Mouse (Mus musculus): ENCODE results near the gene Stap2. TPM values are rescaled to one million over a fixed set of nuclear protein-coding genes. Genes with fewer than 3 reads are reported as not detected.

The Stap2 gene
- polyA plus RNA-seq, 1 experiment = 0.46 TPM

DNA sequence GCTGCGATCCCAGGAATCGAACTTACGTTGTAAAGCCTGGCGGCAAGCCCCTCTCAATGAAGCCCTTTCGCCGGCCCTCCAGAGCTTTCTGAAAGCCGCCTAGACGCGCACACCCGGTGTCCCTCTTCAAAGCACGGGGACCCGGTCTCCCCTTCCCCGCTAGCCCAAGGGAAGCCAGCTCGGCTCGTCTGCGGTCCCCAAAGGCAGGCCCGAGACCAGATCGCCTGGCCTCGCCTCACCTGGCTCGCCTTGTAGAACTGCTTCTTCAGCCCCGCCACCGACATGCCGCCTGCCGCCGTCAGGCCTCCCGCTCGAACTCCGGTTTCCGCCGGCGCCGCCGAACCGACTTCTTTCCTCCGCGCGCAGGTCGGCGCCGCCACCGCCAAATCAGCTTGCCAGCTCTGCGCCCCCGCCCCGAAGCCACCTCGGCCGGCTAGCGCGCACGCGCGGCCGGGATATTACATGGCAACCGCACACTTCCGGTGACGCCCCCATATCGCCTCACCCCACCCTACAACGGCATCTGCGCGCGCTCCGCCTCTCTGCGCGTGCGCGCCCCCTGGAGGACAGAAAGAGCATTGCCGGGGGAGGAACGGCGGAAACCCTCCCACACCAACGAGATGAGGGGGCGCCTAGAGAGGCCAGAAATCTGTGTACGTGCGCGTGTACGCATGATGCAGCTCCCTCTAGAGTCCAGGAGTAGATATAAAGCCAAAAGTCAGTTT, 31.0 kb upstream of the Stap2 start, which contains the start of gene Sh3gl1:
Gene Sh3gl1 (minus strand): TSS at position 460 of the 725 bp plus-strand sequence.
- H3K79me2 ChIP-seq (ENCODE audit: control insufficient read depth, insufficient read depth) = peaks cover 58% of the 10 kb centered on the region
- peak within 1 kb of the TSS; percentile 80 for H3K4me3 ChIP-seq
- no peaks in the 10 kb centered on the region for H3K27me3 ChIP-seq (ENCODE audit: control insufficient read depth, insufficient read depth, insufficient read length)
- peak within 1 kb of the TSS; percentile 91 for H3K4me2 ChIP-seq (ENCODE audit: low read depth)
- no peak for TF ChIP-seq REST (IDR thresholded peaks at IDR 0.05; ENCODE audit: insufficient read depth, insufficient read length)
- peak in 2 of 3 experiments; percentile 9 to 75 for TF ChIP-seq MYOD1 (IDR thresholded peaks at IDR 0.05; ENCODE audit: control insufficient read depth in 1 of 3, insufficient read length in 2 of 3, low read depth in 2 of 3)
- peak; percentile 45 for TF ChIP-seq SRF (IDR thresholded peaks at IDR 0.05; ENCODE audit: control insufficient read depth, insufficient read length, low read depth)
- no peak for TF ChIP-seq CEBPB (IDR thresholded peaks at IDR 0.05; ENCODE audit: insufficient read depth, poor library complexity, severe bottlenecking)
- TF ChIP-seq USF1 (IDR thresholded peaks at IDR 0.05; ENCODE audit: low read depth) = no peak
- peak; percentile 91 for TF ChIP-seq POLR2AphosphoS2 (IDR thresholded peaks at IDR 0.05; ENCODE audit: insufficient read length, low read depth)
- TF ChIP-seq POLR2A (IDR thresholded peaks at IDR 0.05; ENCODE audit: insufficient read length, low read depth) = peak; percentile 90
- peak; percentile 69 for TF ChIP-seq E2F4 (IDR thresholded peaks at IDR 0.05; ENCODE audit: insufficient read depth)
- peak in 1 of 3 experiments; percentile 54 for TF ChIP-seq MYOG (IDR thresholded peaks at IDR 0.05; ENCODE audit: control insufficient read depth in 1 of 3, insufficient read depth in 1 of 3, insufficient read length in 2 of 3, low read depth in 2 of 3)
- peak; percentile 37 for TF ChIP-seq MAX (IDR thresholded peaks at IDR 0.05; ENCODE audit: low read depth)
- H3K36me3 ChIP-seq (ENCODE audit: control insufficient read depth, insufficient read depth) = no peaks in the 10 kb centered on the region
- peak within 1 kb of the TSS; percentile 53 for H3ac ChIP-seq (ENCODE audit: control insufficient read depth, insufficient read length)

DNA sequence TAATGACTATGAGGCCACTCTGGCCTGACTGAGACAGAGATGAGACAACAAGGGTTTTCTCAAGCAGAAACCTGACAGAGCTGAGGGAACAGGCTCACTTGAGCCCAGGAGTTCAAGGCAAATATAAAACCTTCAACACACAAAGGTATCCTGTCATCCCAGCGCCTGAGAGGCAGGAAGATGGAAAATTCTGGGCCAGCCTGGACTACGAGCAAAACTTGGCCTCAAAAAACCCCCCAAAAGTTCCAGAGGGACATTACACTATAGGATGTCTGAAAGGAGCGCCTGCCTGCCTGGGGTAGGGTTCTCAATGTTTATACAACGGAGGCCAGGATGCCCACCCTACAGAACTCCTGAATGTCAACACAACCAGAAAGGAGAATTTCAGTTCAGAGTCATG, 29.8 kb upstream of the Stap2 start:
- H3ac ChIP-seq (ENCODE audit: control insufficient read depth, insufficient read length) = peak overlapping the region; percentile 4
- peak overlapping the region; percentile 80 for H3K4me3 ChIP-seq
- H3K4me2 ChIP-seq (ENCODE audit: low read depth) = peak overlapping the region; percentile 91
- peaks cover 3% of the 10 kb centered on the region for H3K36me3 ChIP-seq (ENCODE audit: control insufficient read depth, insufficient read depth)
- no peak for TF ChIP-seq CEBPB (IDR thresholded peaks at IDR 0.05; ENCODE audit: insufficient read depth, poor library complexity, severe bottlenecking)
- TF ChIP-seq REST (IDR thresholded peaks at IDR 0.05; ENCODE audit: insufficient read depth, insufficient read length) = no peak
- no peak for TF ChIP-seq E2F4 (IDR thresholded peaks at IDR 0.05; ENCODE audit: insufficient read depth)
- TF ChIP-seq POLR2A (IDR thresholded peaks at IDR 0.05; ENCODE audit: insufficient read length, low read depth) = no peak
- TF ChIP-seq MAX (IDR thresholded peaks at IDR 0.05; ENCODE audit: low read depth) = no peak
- TF ChIP-seq SRF (IDR thresholded peaks at IDR 0.05; ENCODE audit: control insufficient read depth, insufficient read length, low read depth) = no peak
- no peak for TF ChIP-seq MYOG (IDR thresholded peaks at IDR 0.05; ENCODE audit: control insufficient read depth in 1 of 3, insufficient read depth in 1 of 3, insufficient read length in 2 of 3, low read depth in 2 of 3)
- no peak for TF ChIP-seq USF1 (IDR thresholded peaks at IDR 0.05; ENCODE audit: low read depth)
- TF ChIP-seq POLR2AphosphoS2 (IDR thresholded peaks at IDR 0.05; ENCODE audit: insufficient read length, low read depth) = no peak
- TF ChIP-seq TCF12 (IDR thresholded peaks at IDR 0.05; ENCODE audit: insufficient read depth, poor library complexity, severe bottlenecking) = no peak
- no peak for TF ChIP-seq MYOD1 (IDR thresholded peaks at IDR 0.05; ENCODE audit: control insufficient read depth in 1 of 3, insufficient read length in 2 of 3, low read depth in 2 of 3)
- no peak for TF ChIP-seq TCF3 (IDR thresholded peaks at IDR 0.05; ENCODE audit: insufficient read length, low read depth)
- H3K27me3 ChIP-seq (ENCODE audit: control insufficient read depth, insufficient read depth, insufficient read length) = no peaks in the 10 kb centered on the region
- H3K79me2 ChIP-seq (ENCODE audit: control insufficient read depth, insufficient read depth) = peaks cover 59% of the 10 kb centered on the region

- no peak for TF ChIP-seq E2F4 (IDR thresholded peaks at IDR 0.05; ENCODE audit: insufficient read depth)
- TF ChIP-seq CEBPB (IDR thresholded peaks at IDR 0.05; ENCODE audit: insufficient read depth, poor library complexity, severe bottlenecking) = no peak
- TF ChIP-seq MYOD1 (IDR thresholded peaks at IDR 0.05; ENCODE audit: control insufficient read depth in 1 of 3, insufficient read length in 2 of 3, low read depth in 2 of 3) = no peak
- TF ChIP-seq POLR2AphosphoS2 (IDR thresholded peaks at IDR 0.05; ENCODE audit: insufficient read length, low read depth) = no peak
- no peak for TF ChIP-seq SRF (IDR thresholded peaks at IDR 0.05; ENCODE audit: control insufficient read depth, insufficient read length, low read depth)
- TF ChIP-seq POLR2A (IDR thresholded peaks at IDR 0.05; ENCODE audit: insufficient read length, low read depth) = no peak
- no peak for TF ChIP-seq TCF12 (IDR thresholded peaks at IDR 0.05; ENCODE audit: insufficient read depth, poor library complexity, severe bottlenecking)
- TF ChIP-seq USF1 (IDR thresholded peaks at IDR 0.05; ENCODE audit: low read depth) = no peak
- TF ChIP-seq MYOG (IDR thresholded peaks at IDR 0.05; ENCODE audit: control insufficient read depth in 1 of 3, insufficient read depth in 1 of 3, insufficient read length in 2 of 3, low read depth in 2 of 3) = no peak
- TF ChIP-seq REST (IDR thresholded peaks at IDR 0.05; ENCODE audit: insufficient read depth, insufficient read length) = no peak
- TF ChIP-seq TCF3 (IDR thresholded peaks at IDR 0.05; ENCODE audit: insufficient read length, low read depth) = no peak
- no peak for TF ChIP-seq MAX (IDR thresholded peaks at IDR 0.05; ENCODE audit: low read depth)
- peaks cover 64% of the 10 kb centered on the region for H3K79me2 ChIP-seq (ENCODE audit: control insufficient read depth, insufficient read depth)
- peaks cover 5% of the 10 kb centered on the region for H3K36me3 ChIP-seq (ENCODE audit: control insufficient read depth, insufficient read depth)
- H3K4me3 ChIP-seq = peak overlapping the region; percentile 80
- H3ac ChIP-seq (ENCODE audit: control insufficient read depth, insufficient read length) = peak overlapping the region; percentile 4
- H3K4me2 ChIP-seq (ENCODE audit: low read depth) = peak overlapping the region; percentile 91
- H3K27me3 ChIP-seq (ENCODE audit: control insufficient read depth, insufficient read depth, insufficient read length) = no peaks in the 10 kb centered on the region
Observed at GRCm38 (mm10) chr17:56034726-56035100, 29.3 kb upstream of the Stap2 start.

- H3K4me2 ChIP-seq (ENCODE audit: low read depth) = peak overlapping the region; percentile 91
Observed at GRCm38 (mm10) chr17:56034040-56034725, 28.8 kb upstream of the Stap2 start.

More at GRCm38 (mm10) chr17:56034040-56034725, 28.8 kb upstream of the Stap2 start:
- Histone ChIP-seq H3ac (ENCODE audit: control insufficient read depth, insufficient read length) (peak overlapping the region; percentile 4), H3K4me3 (peak overlapping the region; percentile 80), H3K36me3 (ENCODE audit: control insufficient read depth, insufficient read depth) (peaks cover 5% of the 10 kb centered on the region), H3K79me2 (ENCODE audit: control insufficient read depth, insufficient read depth) (peaks cover 69% of the 10 kb centered on the region), H3K27me3 (ENCODE audit: control insufficient read depth, insufficient read depth, insufficient read length) (no peaks in the 10 kb centered on the region)
- no peak for TF ChIP-seq POLR2A (IDR thresholded peaks at IDR 0.05; ENCODE audit: insufficient read length, low read depth)
- no peak for TF ChIP-seq TCF12 (IDR thresholded peaks at IDR 0.05; ENCODE audit: insufficient read depth, poor library complexity, severe bottlenecking)
- TF ChIP-seq POLR2AphosphoS2 (IDR thresholded peaks at IDR 0.05; ENCODE audit: insufficient read length, low read depth) = no peak
- no peak for TF ChIP-seq REST (IDR thresholded peaks at IDR 0.05; ENCODE audit: insufficient read depth, insufficient read length)
- TF ChIP-seq MYOG (IDR thresholded peaks at IDR 0.05; ENCODE audit: control insufficient read depth in 1 of 3, insufficient read depth in 1 of 3, insufficient read length in 2 of 3, low read depth in 2 of 3) = peak in 1 of 3 experiments; percentile 58
- peak; percentile 72 to 81 (median 79) for TF ChIP-seq MYOD1 (IDR thresholded peaks at IDR 0.05; ENCODE audit: control insufficient read depth in 1 of 3, insufficient read length in 2 of 3, low read depth in 2 of 3)
- TF ChIP-seq TCF3 (IDR thresholded peaks at IDR 0.05; ENCODE audit: insufficient read length, low read depth) = no peak
- TF ChIP-seq CEBPB (IDR thresholded peaks at IDR 0.05; ENCODE audit: insufficient read depth, poor library complexity, severe bottlenecking) = no peak
- TF ChIP-seq MAX (IDR thresholded peaks at IDR 0.05; ENCODE audit: low read depth) = no peak
- TF ChIP-seq SRF (IDR thresholded peaks at IDR 0.05; ENCODE audit: control insufficient read depth, insufficient read length, low read depth) = no peak
- TF ChIP-seq E2F4 (IDR thresholded peaks at IDR 0.05; ENCODE audit: insufficient read depth) = no peak
- no peak for TF ChIP-seq USF1 (IDR thresholded peaks at IDR 0.05; ENCODE audit: low read depth)
